13 mouse cellular contexts compared by ENCODE assay signal in genomic region chr4:101185216-101185615, GRCm38 (mm10).
A peak's percentile ranks its signal among the peaks of the same experiment; 100 is the strongest.
DNase-seq lines count a peak whose midpoint lies in the region; ATAC-seq and TF ChIP-seq lines count a peak whose summit lies in the region.
"Had no signal": no experiment of that assay in that cellular context is flagged by ENCODE, and none has a peak within 500 bp of the region (broad histone marks: within the 10 kb centered on the region; RNA-seq: fewer than 3 reads in every experiment).

No protein-coding gene starts in this region.

- no peak for TF ChIP-seq POLR2A in lung, adult 2 months (IDR thresholded peaks at IDR 0.05; ENCODE audit: borderline replicate concordance, extremely low read depth, low read depth, low read length)

- WGBS in lung, adult 2 months: 44% methylated on average over 3 of the region's 3 CpGs
- WGBS in hindbrain, postnatal 0 days: 72% methylated on average over 3 of the region's 3 CpGs

- H3K9me3 ChIP-seq in hindbrain, postnatal 0 days (ENCODE audit: low read length): no peaks in the 10 kb centered on the region
- H3K9me3 ChIP-seq: hindbrain, embryonic 10.5 days; liver, embryonic 15.5 days; neural tube, embryonic 13.5 days had no signal

- TF ChIP-seq CTCF in lung, adult 2 months (IDR thresholded peaks at IDR 0.05; ENCODE audit: insufficient read depth, low read length): no peak
- no peak for TF ChIP-seq CTCF in hindbrain, postnatal 0 days (IDR thresholded peaks at IDR 0.05; ENCODE audit: low read depth)

- H3K36me3 ChIP-seq in hindbrain, postnatal 0 days (ENCODE audit: insufficient read depth, low read length): peaks cover 19% of the 10 kb centered on the region; the same call in 1 of the 2 replicates

- H3K4me1 ChIP-seq in lung, adult 2 months (ENCODE audit: control insufficient read depth, insufficient read depth, low read length): peaks cover 19% of the 10 kb centered on the region
- H3K4me1 ChIP-seq in brown adipose tissue, adult 24 weeks (ENCODE audit: control insufficient read depth, insufficient read depth, insufficient read length, low read length): peaks cover 6% of the 10 kb centered on the region; the same call in 1 of the 2 replicates
- H3K4me1 ChIP-seq in hindbrain, postnatal 0 days (ENCODE audit: insufficient read depth, low read length): no peaks in the 10 kb centered on the region
- H3K4me1 ChIP-seq: hindbrain, embryonic 10.5 days; neural tube, embryonic 13.5 days had no signal

- H3K9ac ChIP-seq in hindbrain, postnatal 0 days (replicated peaks; ENCODE audit: low read length): no peak overlapping the region
- H3K9ac ChIP-seq: liver, embryonic 15.5 days; neural tube, embryonic 13.5 days had no signal

- H3K4me3 ChIP-seq in lung, adult 2 months (replicated peaks; ENCODE audit: extremely low read depth, low read depth, low read length): no peak overlapping the region
- H3K4me3 ChIP-seq in brown adipose tissue, adult 24 weeks (ENCODE audit: insufficient read depth, low read depth, low read length): no peak overlapping the region
- H3K4me3 ChIP-seq in hindbrain, postnatal 0 days (ENCODE audit: low read length): no peak overlapping the region
- H3K4me3 ChIP-seq: erythroblast, embryonic 14.5 days; hindbrain, embryonic 10.5 days; liver, embryonic 15.5 days; neural tube, embryonic 13.5 days had no signal

- no peak overlapping the region for H3K4me2 ChIP-seq in hindbrain, postnatal 0 days (ENCODE audit: low read depth, low read length)
- H3K4me2 ChIP-seq: liver, embryonic 15.5 days; neural tube, embryonic 13.5 days had no signal

- H3K27me3 ChIP-seq in hindbrain, postnatal 0 days (ENCODE audit: insufficient read depth, low read length): no peaks in the 10 kb centered on the region
- H3K27me3 ChIP-seq: liver, embryonic 15.5 days; neural tube, embryonic 13.5 days had no signal

- H3K27ac ChIP-seq in brown adipose tissue, adult 24 weeks (replicated peaks; ENCODE audit: low read depth, low read length): peak overlapping the region; percentile 79
- no peak overlapping the region for H3K27ac ChIP-seq in hindbrain, postnatal 0 days
- H3K27ac ChIP-seq: hindbrain, embryonic 10.5 days; liver, embryonic 15.5 days; neural tube, embryonic 13.5 days had no signal

- ATAC-seq in megakaryocyte progenitor cell, adult 5-6 weeks (replicated peaks; ENCODE audit: poor library complexity): 0 out of 2 replicates have a peak, but pooled peaks have one; percentile 30
- ATAC-seq in hindbrain, postnatal 0 days: no peak

- DNase-seq in heart, adult 11 months: peak; percentile 88
- DNase-seq in heart, adult 9 months (ENCODE audit: low spot score in 2 of 2): no peak
- DNase-seq in lung, postnatal 10 days: peak; percentile 17
- no peak for DNase-seq in lung, adult 2 months
- DNase-seq in right cerebral cortex, postnatal 4 days: no peak
- no peak for DNase-seq in hindbrain, postnatal 0 days (ENCODE audit: low spot score)
- DNase-seq: midbrain, embryonic 14.5 days had no signal

Comparison
In these comparisons a context has a peak if more than half of its experiments do, and no peak if none do; other contexts are left out.
1. DNase-seq: peak in heart, adult 11 months (single experiment) and lung, postnatal 10 days (single experiment); none in heart, adult 9 months (0 of 2), lung, adult 2 months (single experiment), right cerebral cortex, postnatal 4 days (single experiment) and hindbrain, postnatal 0 days (single experiment).